Mouse (Mus musculus) heart, embryonic 12.5 days (tissue): ENCODE results near the gene Optc. TPM values are rescaled to one million over a fixed set of nuclear protein-coding genes. Genes with fewer than 3 reads are reported as not detected.
A peak's percentile ranks its signal among the peaks of the same experiment; 100 is the strongest.

Source experiments
- ATAC-seq: fragments of 200-750 bp; cut with Nextera tagmentation; 2 replicates; pipeline ENCODE4 v1.8.0; 2017; ENCODE audit warnings: moderate TSS enrichment, moderate library complexity; ENCODE audit not compliant: insufficient number of reproducible peaks, low FRiP score
- H3K27ac ChIP-seq: fragments of 300-500 bp; sonication (generic); 2 replicates; pipeline ENCODE4 v1.5.1; 2016; ENCODE audit warnings: mild to moderate bottlenecking, moderate library complexity; ENCODE audit not compliant: poor library complexity, severe bottlenecking
- H3K27me3 ChIP-seq: fragments of 300-500 bp; sonication (generic); replicated peaks from 2 replicates; pipeline ENCODE4 v1.6.1; 2016; ENCODE audit warnings: mild to moderate bottlenecking, moderate library complexity
- H3K36me3 ChIP-seq: fragments of 300-500 bp; sonication (generic); 2 replicates; pipeline ENCODE4 v1.6.1; 2016; ENCODE audit warnings: mild to moderate bottlenecking, moderate library complexity
- H3K4me1 ChIP-seq: fragments of 300-500 bp; sonication (generic); replicated peaks from 2 replicates; pipeline ENCODE4 v1.6.1; 2016; ENCODE audit warnings: mild to moderate bottlenecking
- H3K4me2 ChIP-seq: fragments of 300-500 bp; sonication (generic); 2 replicates; pipeline ENCODE4 v1.6.1; 2016; ENCODE audit warnings: mild to moderate bottlenecking, moderate library complexity
- H3K4me3 ChIP-seq: fragments of 300-500 bp; sonication (generic); 2 replicates; pipeline ENCODE4 v1.5.1; 2016; ENCODE audit warnings: mild to moderate bottlenecking
- H3K9ac ChIP-seq: fragments of 300-500 bp; sonication (generic); 2 replicates; pipeline ENCODE4 v1.6.1; 2016; ENCODE audit warnings: mild to moderate bottlenecking, moderate library complexity
- H3K9me3 ChIP-seq: fragments of 300-500 bp; sonication (generic); replicated peaks from 2 replicates; pipeline ENCODE4 v1.6.1; 2016; ENCODE audit warnings: mild to moderate bottlenecking, moderate library complexity
- WGBS: fragments of 180-500 bp; shearing (Covaris S2); methylation state at CpG from one replicate; pipeline ENCODE4 v1.1.7; 2016; 5-methylcytosine and 5-hydroxymethylcytosine counted together
- polyA plus RNA-seq: library from polyadenylated mRNA; unstranded; fragments of >200 nt; fragmentation: Nextera tagmentation; extraction: Ambion mirVana; gene quantifications from 2 replicates; pipeline ENCODE4 v1.2.1, GENCODE M21; 2016

The Optc gene
- polyA plus RNA-seq, 1 experiment from 2014 or later: 0.66 TPM

DNA sequence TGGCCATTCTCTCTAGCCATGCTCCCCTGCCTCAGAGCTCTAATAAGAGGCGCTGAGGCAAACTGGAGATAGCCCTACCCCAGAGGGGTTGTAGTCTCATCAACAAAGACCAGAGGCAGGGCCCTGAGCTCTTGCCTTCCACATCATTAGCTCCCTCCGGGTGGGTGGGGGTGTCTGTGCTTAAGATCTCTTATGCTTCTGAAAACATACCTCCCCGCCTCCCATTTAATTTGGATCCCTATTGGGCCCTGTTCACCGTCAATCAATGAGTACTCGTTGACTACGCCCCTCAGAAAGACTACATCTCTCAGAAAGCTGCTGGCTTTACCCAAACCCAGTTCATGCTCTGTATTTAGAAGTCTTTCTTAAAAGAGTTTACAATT is 10.3 kb upstream of the Optc start:
- 47% methylated on average over 6 of the region's 6 CpGs for WGBS
- Histone ChIP-seq H3K36me3 (no peaks in the 10 kb centered on the region), H3K4me3 (no peak overlapping the region), H3K27me3 (peaks cover 4% of the 10 kb centered on the region), H3K4me2 (no peak overlapping the region), H3K4me1 (peaks cover 48% of the 10 kb centered on the region), H3K9ac (no peak overlapping the region), H3K9me3 (no peaks in the 10 kb centered on the region), H3K27ac (no peak overlapping the region)
- ATAC-seq: no peak

DNA sequence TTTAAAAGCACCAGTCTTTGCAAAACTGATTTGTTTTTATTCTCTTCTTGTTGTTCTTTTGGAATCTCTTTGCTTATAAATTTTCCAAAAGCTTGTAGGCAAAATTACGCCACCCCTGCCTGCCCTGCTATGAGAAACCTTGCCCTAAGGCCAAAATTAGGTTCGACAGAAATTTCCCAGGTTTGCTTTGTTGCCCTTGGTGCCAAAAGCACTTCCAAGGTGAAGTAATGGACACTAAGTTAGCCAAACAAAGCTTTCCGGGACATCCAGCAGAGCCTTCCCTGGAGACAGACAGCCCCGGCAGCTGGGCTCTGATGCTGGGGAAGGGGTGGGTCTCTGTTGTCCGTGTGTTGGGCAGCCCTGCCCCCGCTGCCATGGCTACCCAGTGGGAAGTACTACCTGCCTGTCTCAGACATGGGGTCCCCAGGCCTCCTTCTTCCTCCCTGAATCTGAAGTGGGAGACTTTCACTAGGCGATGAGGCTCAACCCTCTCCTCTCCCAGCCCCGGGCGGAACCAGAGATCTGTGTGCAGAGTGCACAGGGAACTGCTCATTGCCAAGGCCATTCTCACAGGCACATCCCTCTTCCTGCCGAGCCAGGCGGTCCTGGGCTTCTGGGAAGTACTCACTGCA is 9.8 kb upstream of the Optc start:
- Histone ChIP-seq H3K4me1 (peaks cover 48% of the 10 kb centered on the region), H3K27me3 (peaks cover 4% of the 10 kb centered on the region), H3K9me3 (no peaks in the 10 kb centered on the region), H3K4me3 (no peak overlapping the region), H3K4me2 (no peak overlapping the region), H3K36me3 (no peaks in the 10 kb centered on the region), H3K27ac (no peak overlapping the region), H3K9ac (no peak overlapping the region)
- ATAC-seq: no peak
- 28% methylated on average over 11 of the region's 11 CpGs for WGBS

DNA sequence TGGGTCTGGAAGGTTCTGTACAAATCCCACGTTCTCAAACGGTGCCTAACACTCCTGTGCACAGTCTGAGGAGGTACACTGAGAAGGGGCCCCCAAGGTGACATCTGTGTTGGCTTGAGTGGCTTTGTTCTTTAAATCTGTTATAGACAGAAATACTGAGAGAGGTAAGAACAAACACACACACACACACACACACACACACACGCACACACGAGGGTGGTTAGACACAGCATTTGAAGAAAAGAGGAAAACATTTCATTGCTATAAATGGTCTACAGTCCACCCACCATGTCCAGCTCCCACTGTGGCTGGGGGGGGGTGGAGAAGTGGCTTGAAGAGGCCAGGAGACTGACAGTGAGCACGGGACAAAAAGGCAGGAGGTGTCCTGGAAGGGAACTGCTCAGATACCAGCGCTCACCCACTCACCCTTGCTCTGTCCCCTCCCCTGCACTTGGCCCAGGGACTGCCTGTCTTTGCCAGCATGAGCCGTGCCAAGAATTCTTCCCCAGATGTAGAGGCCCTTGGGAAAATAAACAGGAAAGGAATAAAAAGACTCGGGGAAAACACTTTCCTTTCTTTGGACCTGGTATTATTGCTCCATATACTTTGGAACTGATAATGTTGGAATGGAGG is 8.0 kb upstream of the Optc start:
- H3K27me3 ChIP-seq: peaks cover 4% of the 10 kb centered on the region
- ATAC-seq: peak; percentile 51; the same call in 1 of the 2 replicates
- WGBS: 43% methylated on average over 8 of the region's 8 CpGs
- no peaks in the 10 kb centered on the region for H3K9me3 ChIP-seq
- 0 out of 2 replicates have a peak overlapping the region, but pooled peaks have one; percentile 10 for H3K27ac ChIP-seq
- no peak overlapping the region for H3K4me2 ChIP-seq
- H3K4me3 ChIP-seq: no peak overlapping the region
- H3K9ac ChIP-seq: no peak overlapping the region
- no peaks in the 10 kb centered on the region for H3K36me3 ChIP-seq
- peaks cover 33% of the 10 kb centered on the region for H3K4me1 ChIP-seq

DNA sequence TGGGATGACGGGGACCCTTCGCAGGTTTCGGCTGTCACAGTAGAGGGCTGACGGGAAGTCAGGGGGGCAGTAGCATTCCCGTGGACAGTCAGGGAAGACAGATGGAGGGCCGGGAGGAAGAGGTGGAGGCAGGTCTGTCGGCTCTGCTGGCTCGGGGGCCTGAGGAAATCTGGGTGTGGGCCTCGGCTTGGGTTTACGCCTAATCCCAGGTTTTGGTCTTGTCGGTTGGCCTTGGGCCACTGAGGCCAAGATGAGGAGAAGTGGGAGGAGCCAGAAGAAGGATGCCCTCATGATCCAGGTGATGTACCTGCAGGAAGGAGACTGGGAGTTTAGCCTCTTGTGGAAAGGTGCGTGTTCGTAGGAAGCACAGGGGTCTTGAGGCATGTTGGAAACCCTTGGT is 7.3 kb upstream of the Optc start:
- no peak overlapping the region for H3K4me2 ChIP-seq
- H3K4me1 ChIP-seq: peaks cover 31% of the 10 kb centered on the region
- no peak for ATAC-seq
- no peaks in the 10 kb centered on the region for H3K36me3 ChIP-seq
- H3K9me3 ChIP-seq: no peaks in the 10 kb centered on the region
- peaks cover 8% of the 10 kb centered on the region for H3K27me3 ChIP-seq
- H3K4me3 ChIP-seq: no peak overlapping the region
- no peak overlapping the region for H3K27ac ChIP-seq
- no peak overlapping the region for H3K9ac ChIP-seq
- 82% methylated on average over 13 of the region's 13 CpGs for WGBS

DNA sequence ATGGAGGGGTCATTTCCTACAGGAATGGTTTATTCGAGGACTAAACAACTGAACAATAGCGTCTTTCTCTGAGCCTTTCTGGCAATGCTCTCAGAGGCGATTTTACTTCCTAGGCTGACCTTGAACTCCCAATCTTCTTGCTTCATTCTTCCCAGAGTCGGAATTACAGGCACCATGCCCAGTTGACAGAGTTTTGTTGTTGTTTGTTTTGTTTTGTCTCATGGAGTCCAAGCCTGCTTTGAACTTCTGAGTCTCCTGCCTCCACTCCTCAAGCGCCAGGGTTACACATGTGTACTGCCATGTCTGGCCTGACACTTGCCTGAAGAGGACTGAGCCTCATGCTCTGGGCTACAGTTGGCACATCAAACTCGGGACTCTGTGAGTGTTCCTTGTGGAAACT is 5.2 kb upstream of the Optc start:
- peaks cover 47% of the 10 kb centered on the region for H3K4me1 ChIP-seq
- no peak overlapping the region for H3K9ac ChIP-seq
- H3K27me3 ChIP-seq: peaks cover 8% of the 10 kb centered on the region
- H3K36me3 ChIP-seq: no peaks in the 10 kb centered on the region
- no peaks in the 10 kb centered on the region for H3K9me3 ChIP-seq
- no peak overlapping the region for H3K27ac ChIP-seq
- ATAC-seq: no peak
- no peak overlapping the region for H3K4me2 ChIP-seq
- H3K4me3 ChIP-seq: no peak overlapping the region
- WGBS: 70% methylated on average over 6 of the region's 6 CpGs

DNA sequence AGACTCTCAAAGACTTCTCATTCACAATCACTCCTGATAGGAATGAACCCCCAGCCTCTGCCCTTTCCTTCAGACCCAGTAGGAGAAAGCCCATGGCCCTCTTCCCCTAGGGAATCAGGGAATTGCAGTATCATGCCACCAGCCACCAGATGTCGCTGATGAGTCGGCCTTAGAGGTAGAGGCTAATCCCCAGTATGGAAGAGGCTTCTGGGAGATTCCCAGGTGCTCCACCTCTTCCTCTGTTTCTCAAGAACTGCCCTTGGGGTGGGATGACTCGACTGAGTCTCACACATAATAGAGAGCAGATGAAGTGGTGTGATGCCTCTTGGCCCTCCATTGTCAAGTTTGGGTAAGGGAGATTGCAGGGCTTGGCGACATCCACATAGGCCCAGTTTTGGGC is 3.7 kb upstream of the Optc start:
- H3K4me2 ChIP-seq: no peak overlapping the region
- no peaks in the 10 kb centered on the region for H3K36me3 ChIP-seq
- H3K4me1 ChIP-seq: peaks cover 41% of the 10 kb centered on the region
- H3K27ac ChIP-seq: no peak overlapping the region
- no peak for ATAC-seq
- WGBS: 28% methylated on average over 4 of the region's 4 CpGs
- H3K9me3 ChIP-seq: no peaks in the 10 kb centered on the region
- H3K4me3 ChIP-seq: no peak overlapping the region
- H3K9ac ChIP-seq: no peak overlapping the region
- H3K27me3 ChIP-seq: peaks cover 20% of the 10 kb centered on the region

DNA sequence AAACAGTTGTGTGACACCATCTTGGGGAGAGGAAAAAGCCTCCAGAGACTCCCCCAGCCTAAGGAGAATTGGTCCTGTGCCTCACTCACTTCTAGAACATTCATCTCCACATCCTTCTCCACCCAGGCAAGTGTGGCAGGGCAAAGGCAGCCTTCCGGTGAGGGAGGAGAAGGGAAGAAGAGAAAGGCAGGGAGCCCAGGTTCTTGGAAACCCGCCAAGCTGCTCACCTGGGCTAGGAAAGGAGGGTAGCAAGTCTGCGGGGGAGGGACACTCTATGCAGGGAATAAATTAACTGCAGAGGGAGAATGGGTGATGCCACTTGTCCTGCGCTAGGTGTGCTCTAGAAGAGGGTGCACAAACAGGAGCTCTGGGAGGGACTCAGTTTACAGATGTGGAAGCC is 3.2 kb upstream of the Optc start:
- Histone ChIP-seq H3K4me1 (peaks cover 37% of the 10 kb centered on the region), H3K36me3 (no peaks in the 10 kb centered on the region), H3K27ac (no peak overlapping the region), H3K27me3 (peaks cover 24% of the 10 kb centered on the region), H3K4me3 (no peak overlapping the region), H3K9ac (no peak overlapping the region), H3K4me2 (no peak overlapping the region), H3K9me3 (no peaks in the 10 kb centered on the region)
- WGBS: 64% methylated on average over 4 of the region's 4 CpGs
- ATAC-seq: no peak

DNA sequence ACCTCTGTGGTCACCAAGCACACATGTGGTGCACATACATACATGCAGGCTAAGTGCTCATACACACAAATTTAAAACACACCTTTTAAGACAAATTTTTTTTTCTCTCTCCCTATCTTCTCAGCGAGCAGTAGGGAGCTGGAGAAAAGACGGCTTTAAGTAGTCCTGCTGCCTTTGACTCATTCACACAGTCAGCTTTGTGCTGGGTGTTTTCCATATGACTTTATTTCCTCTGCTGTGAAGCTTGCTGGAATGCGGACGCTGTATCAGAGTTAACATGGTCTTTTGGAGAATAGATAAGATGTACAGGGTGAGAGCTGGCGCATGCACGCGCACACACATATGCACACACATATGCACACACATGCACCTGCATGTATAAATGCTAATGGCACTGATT is 2.3 kb upstream of the Optc start:
- no peak for ATAC-seq
- WGBS: 55% methylated on average over 7 of the region's 7 CpGs

DNA sequence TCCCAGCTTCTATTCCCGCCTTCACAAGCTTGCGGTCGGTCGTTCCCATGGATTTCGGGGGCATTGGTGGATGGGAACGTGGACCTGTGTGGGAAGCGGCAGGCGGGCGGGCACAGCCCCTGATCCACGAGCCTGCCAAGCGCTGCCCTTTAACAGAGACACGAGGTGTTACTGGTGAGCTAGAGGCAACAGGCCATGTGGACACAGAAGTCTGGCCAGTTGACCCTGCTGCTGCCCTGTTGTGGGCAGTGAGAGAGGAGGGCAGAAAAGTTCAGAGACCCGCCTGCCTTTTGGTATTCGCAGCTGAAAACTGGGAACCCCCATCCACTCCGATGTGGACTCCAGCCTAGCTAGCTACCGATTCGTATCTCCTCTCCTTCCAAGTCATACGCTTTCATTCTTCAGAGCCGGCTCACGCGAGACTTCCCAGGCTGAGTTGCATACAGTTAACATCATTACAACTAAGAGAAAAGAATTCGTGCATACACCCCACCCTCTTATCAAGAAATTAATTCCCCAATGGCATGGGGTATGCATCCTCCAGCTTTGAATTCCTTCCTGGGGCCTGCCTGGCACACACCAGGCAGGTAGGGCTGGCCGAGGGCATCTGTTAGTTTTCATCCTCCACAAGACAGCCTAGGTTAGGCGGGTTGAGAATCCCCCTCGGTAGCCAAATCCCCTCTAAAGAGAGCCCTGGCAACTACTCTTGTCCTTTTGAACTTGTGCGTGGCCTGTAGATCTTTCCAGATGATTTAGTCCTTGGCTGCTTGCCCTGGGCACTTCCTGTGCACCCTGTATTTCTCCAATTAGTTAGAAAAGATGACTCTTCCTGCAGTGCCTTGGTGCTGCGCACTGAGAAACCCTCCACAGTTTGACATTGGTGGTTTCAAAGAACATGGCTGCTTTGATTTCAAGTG is 1.1 kb upstream of the Optc start:
- no peaks in the 10 kb centered on the region for H3K9me3 ChIP-seq
- peaks cover 21% of the 10 kb centered on the region for H3K27me3 ChIP-seq
- peak; percentile 16; the same call in 1 of the 2 replicates for ATAC-seq
- H3K27ac ChIP-seq: peak overlapping the region; percentile 32
- WGBS: 12% methylated on average over 27 of the region's 27 CpGs
- H3K4me3 ChIP-seq: peak overlapping the region; percentile 45
- peaks cover 30% of the 10 kb centered on the region for H3K4me1 ChIP-seq
- H3K9ac ChIP-seq: peak overlapping the region; percentile 68
- H3K4me2 ChIP-seq: peak overlapping the region; percentile 90
- H3K36me3 ChIP-seq: no peaks in the 10 kb centered on the region

More for the DNA sequence above, 2.3 kb upstream of the Optc start:
- no peak overlapping the region for H3K9ac ChIP-seq
- peaks cover 25% of the 10 kb centered on the region for H3K27me3 ChIP-seq
- no peak overlapping the region for H3K27ac ChIP-seq
- H3K9me3 ChIP-seq: no peaks in the 10 kb centered on the region
- no peak overlapping the region for H3K4me3 ChIP-seq
- H3K4me1 ChIP-seq: peaks cover 30% of the 10 kb centered on the region
- no peaks in the 10 kb centered on the region for H3K36me3 ChIP-seq
- H3K4me2 ChIP-seq: no peak overlapping the region

DNA sequence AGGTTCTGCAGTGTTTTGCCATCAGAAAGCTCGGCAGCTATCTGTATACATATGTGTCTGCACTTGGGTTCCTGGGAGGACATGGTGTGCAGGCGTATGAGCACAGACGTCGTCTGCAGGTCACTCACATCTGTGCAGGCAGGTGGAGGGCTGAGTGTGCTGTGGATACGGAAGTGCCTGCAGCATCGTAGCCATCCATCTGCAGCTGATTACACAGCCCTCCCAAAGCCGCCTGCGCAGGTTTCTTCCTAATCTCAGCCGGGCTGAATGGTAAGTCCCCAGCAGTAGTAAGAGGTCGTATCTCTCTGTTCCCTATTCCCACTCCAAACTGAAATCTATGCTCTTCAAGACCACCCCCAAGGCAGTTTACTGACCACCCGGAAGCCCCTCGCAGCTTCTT is 1.4 kb downstream of the Optc start:
- ATAC-seq: no peak

DNA sequence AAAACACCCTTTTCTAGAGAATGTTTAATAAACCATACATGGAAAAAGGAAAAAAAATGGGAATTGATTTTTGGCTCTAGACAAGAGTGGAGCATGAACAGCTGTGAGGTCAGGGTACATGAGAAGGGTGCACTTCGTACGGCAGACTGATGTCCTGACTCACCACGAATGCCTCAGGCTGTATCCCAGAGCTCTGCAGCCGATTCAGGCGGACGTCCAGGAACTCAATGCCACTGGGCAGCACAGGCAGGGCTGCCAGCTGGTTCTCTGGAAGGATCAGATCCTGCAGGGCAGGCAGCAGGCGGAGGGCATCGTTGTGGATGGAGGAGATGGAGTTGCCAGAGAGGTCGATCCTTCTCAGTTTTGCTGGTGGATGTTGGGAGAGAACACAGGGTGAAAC is 7.0 kb downstream of the Optc start:
- Histone ChIP-seq H3K9me3 (no peaks in the 10 kb centered on the region), H3K4me1 (peaks cover 25% of the 10 kb centered on the region), H3K27ac (no peak overlapping the region), H3K4me3 (no peak overlapping the region), H3K4me2 (no peak overlapping the region), H3K9ac (no peak overlapping the region), H3K27me3 (peaks cover 10% of the 10 kb centered on the region; the same call in 1 of the 2 replicates), H3K36me3 (no peaks in the 10 kb centered on the region)
- WGBS: 90% methylated on average over 9 of the region's 9 CpGs
- no peak for ATAC-seq

More for the DNA sequence above, 1.4 kb downstream of the Optc start:
- H3K36me3 ChIP-seq: no peaks in the 10 kb centered on the region
- no peak overlapping the region for H3K9ac ChIP-seq
- peaks cover 30% of the 10 kb centered on the region for H3K4me1 ChIP-seq
- H3K9me3 ChIP-seq: no peaks in the 10 kb centered on the region
- no peak overlapping the region for H3K4me2 ChIP-seq
- no peak overlapping the region for H3K4me3 ChIP-seq
- H3K27ac ChIP-seq: no peak overlapping the region
- peaks cover 31% of the 10 kb centered on the region for H3K27me3 ChIP-seq
- WGBS: 56% methylated on average over 12 of the region's 12 CpGs
